Mouse (Mus musculus) midbrain, embryonic 14.5 days (tissue): Measurements from ENCODE around the gene Lbr. TPM values are rescaled to one million over a fixed set of nuclear protein-coding genes. Genes with fewer than 3 reads are reported as not detected.

Experiments
- ATAC-seq: fragments of 200-750 bp; cut with Nextera tagmentation; 2 replicates; pipeline ENCODE4 v1.8.0; 2017; ENCODE audit warnings: moderate number of reproducible peaks, moderate library complexity; ENCODE audit not compliant: low FRiP score, low TSS enrichment
- DNase-seq: peaks from one replicate; pipeline ENCODE4 v3.0.0-alpha.2; 2015
- H3K27ac ChIP-seq: fragments of 300-500 bp; sonication (generic); replicated peaks from 2 replicates; pipeline ENCODE4 v1.5.1; 2014; ENCODE audit warnings: mild to moderate bottlenecking, low read depth, low read length, moderate library complexity
- H3K27me3 ChIP-seq: fragments of 300-500 bp; sonication (generic); 2 replicates; pipeline ENCODE4 v1.6.1; 2014; ENCODE audit warnings: low read length, control low read depth, mixed read lengths; ENCODE audit not compliant: control insufficient read depth, insufficient read depth
- H3K36me3 ChIP-seq: fragments of 300-500 bp; sonication (generic); 2 replicates; pipeline ENCODE4 v1.6.1; 2014; ENCODE audit warnings: low read length, control low read depth; ENCODE audit not compliant: control insufficient read depth, insufficient read depth
- H3K4me1 ChIP-seq: fragments of 300-500 bp; sonication (generic); 2 replicates; pipeline ENCODE4 v1.6.1; 2014; ENCODE audit warnings: mild to moderate bottlenecking, antibody characterized with exemption, low read length, control low read depth; ENCODE audit not compliant: control insufficient read depth, insufficient read depth
- H3K4me2 ChIP-seq: fragments of 300-500 bp; sonication (generic); 2 replicates; pipeline ENCODE4 v1.6.1; 2014; ENCODE audit warnings: mild to moderate bottlenecking, low read length, moderate library complexity
- H3K4me3 ChIP-seq: fragments of 300-500 bp; sonication (generic); replicated peaks from 2 replicates; pipeline ENCODE4 v1.5.1; 2014; ENCODE audit warnings: low read depth, low read length
- H3K9ac ChIP-seq: fragments of 300-500 bp; sonication (generic); replicated peaks from 2 replicates; pipeline ENCODE4 v1.6.1; 2014; ENCODE audit warnings: mild to moderate bottlenecking, low read length, moderate library complexity
- H3K9me3 ChIP-seq: fragments of 300-500 bp; sonication (generic); 2 replicates; pipeline ENCODE4 v1.6.1; 2016; ENCODE audit warnings: low read length, control low read depth, mixed read lengths; ENCODE audit not compliant: control insufficient read depth
- WGBS: fragments of 180-500 bp; shearing (Covaris S2); extraction: QIAGEN DNeasy Blood & Tissue Kit; methylation state at CpG from one replicate; pipeline ENCODE4 v1.1.7; 2014; 5-methylcytosine and 5-hydroxymethylcytosine counted together
- polyA plus RNA-seq: library from polyadenylated mRNA; unstranded; fragments of >200 nt; fragmentation: Nextera tagmentation; extraction: Ambion mirVana; gene quantifications from 2 replicates; pipeline ENCODE4 v1.2.1, GENCODE M21; 2014

Gene Lbr
- polyA plus RNA-seq, result 28.1 and 43.3 TPM in 2 replicates

DNA sequence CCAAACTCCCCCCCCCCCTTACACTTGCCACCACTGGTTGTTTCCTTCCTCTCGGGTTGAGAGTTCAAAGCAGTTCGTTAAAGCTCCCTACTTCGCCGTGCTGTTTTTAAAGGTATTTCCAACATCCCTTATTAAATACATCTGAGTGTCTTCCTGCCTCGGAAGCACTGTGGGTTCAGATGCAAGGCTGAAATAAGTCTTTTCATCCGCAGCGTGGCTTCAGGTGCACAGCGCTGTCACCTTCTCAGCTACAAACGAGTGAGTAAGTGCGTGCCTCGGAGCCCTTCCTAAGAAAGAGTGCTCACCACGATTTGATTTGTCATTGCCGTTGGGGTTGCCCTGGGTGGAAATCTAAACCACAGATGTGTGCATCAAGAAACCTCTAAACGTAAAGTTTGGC is at the start of gene Lbr:
Lbr (minus strand) TSS at position 266 of the 400 bp plus-strand sequence.
- under 1% methylated on average over 14 of the region's 14 CpGs for WGBS

GRCm38 (mm10) chr1:181889670-181890069 is 46.8 kb upstream of the Lbr start:
- WGBS, result 90% methylated on average over 7 of the region's 7 CpGs
- ATAC-seq, result no peak
- H3K9ac ChIP-seq, result no peak overlapping the region

More for the DNA sequence above, at the start of gene Lbr:
- H3K9me3 ChIP-seq, result no peaks in the 10 kb centered on the region
- peak; percentile 65 for DNase-seq
- peaks cover 16% of the 10 kb centered on the region for H3K4me1 ChIP-seq
- H3K4me3 ChIP-seq, result peak within 1 kb of the TSS; percentile 86
- peak within 1 kb of the TSS; percentile 72 for H3K9ac ChIP-seq
- H3K27ac ChIP-seq, result peak within 1 kb of the TSS; percentile 94
- no peak for ATAC-seq
- H3K4me2 ChIP-seq, result peak within 1 kb of the TSS; percentile 84
- no peaks in the 10 kb centered on the region for H3K36me3 ChIP-seq
- no peaks in the 10 kb centered on the region for H3K27me3 ChIP-seq

GRCm38 (mm10) chr1:181888801-181889200 is 46.0 kb upstream of the Lbr start:
- Histone ChIP-seq H3K27ac (no peak overlapping the region), H3K4me3 (no peak overlapping the region), H3K4me1 (no peaks in the 10 kb centered on the region), H3K9ac (no peak overlapping the region), H3K4me2 (no peak overlapping the region), H3K27me3 (no peaks in the 10 kb centered on the region), H3K36me3 (no peaks in the 10 kb centered on the region), H3K9me3 (no peaks in the 10 kb centered on the region)
- DNase-seq (peak; percentile 92), ATAC-seq (peak; percentile 78)
- WGBS, result 4% methylated on average over 11 of the region's 11 CpGs

More at GRCm38 (mm10) chr1:181889670-181890069, 46.8 kb upstream of the Lbr start:
- Histone ChIP-seq H3K4me2 (no peak overlapping the region), H3K9me3 (no peaks in the 10 kb centered on the region), H3K27me3 (no peaks in the 10 kb centered on the region), H3K4me1 (no peaks in the 10 kb centered on the region), H3K27ac (no peak overlapping the region), H3K36me3 (no peaks in the 10 kb centered on the region), H3K4me3 (no peak overlapping the region)
- no peak for DNase-seq

GRCm38 (mm10) chr1:181881532-181881931 is 38.7 kb upstream of the Lbr start:
- no peaks in the 10 kb centered on the region for H3K9me3 ChIP-seq
- no peak overlapping the region for H3K4me2 ChIP-seq
- 28% methylated on average over 8 of the region's 8 CpGs for WGBS
- no peak; the same call in 1 of the 2 replicates for ATAC-seq
- no peak overlapping the region for H3K27ac ChIP-seq
- H3K4me3 ChIP-seq, result no peak overlapping the region
- H3K9ac ChIP-seq, result no peak overlapping the region
- no peaks in the 10 kb centered on the region for H3K27me3 ChIP-seq
- no peaks in the 10 kb centered on the region for H3K36me3 ChIP-seq
- DNase-seq, result peak; percentile 54
- H3K4me1 ChIP-seq, result no peaks in the 10 kb centered on the region

DNA sequence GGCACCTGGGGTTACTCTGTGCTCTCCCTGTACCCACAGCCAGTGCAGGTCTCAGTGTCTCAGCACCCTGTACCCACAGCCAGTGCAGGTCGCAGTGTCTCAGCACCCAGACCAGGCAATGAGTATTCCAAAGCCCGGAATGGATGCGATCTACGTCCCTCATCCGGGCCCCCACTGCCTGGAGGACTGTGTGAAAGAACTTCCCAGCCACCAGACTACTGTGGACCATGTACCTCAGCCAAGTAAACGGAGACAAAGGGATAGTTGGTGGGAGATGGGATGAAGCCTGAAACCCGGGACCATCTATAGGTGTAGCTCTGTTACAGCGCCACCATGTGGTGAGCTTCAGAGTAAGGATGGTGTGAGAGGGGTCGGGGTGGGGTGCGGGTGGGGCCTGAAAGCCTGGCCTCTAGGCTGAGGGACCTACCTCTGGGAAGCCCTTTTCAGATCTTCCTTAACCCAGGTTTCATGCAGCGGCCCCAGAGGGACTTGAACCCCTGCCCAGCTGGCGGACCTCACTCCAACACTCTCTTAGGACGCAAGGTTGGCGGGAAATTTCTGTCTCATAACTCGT is 38.0 kb upstream of the Lbr start:
- Histone ChIP-seq H3K4me1 (no peaks in the 10 kb centered on the region), H3K27me3 (no peaks in the 10 kb centered on the region), H3K4me3 (no peak overlapping the region), H3K36me3 (no peaks in the 10 kb centered on the region), H3K4me2 (no peak overlapping the region), H3K27ac (no peak overlapping the region), H3K9me3 (no peaks in the 10 kb centered on the region), H3K9ac (no peak overlapping the region)
- WGBS, result 56% methylated on average over 15 of the region's 15 CpGs
- no peak for DNase-seq
- ATAC-seq, result no peak; the same call in 1 of the 2 replicates

DNA sequence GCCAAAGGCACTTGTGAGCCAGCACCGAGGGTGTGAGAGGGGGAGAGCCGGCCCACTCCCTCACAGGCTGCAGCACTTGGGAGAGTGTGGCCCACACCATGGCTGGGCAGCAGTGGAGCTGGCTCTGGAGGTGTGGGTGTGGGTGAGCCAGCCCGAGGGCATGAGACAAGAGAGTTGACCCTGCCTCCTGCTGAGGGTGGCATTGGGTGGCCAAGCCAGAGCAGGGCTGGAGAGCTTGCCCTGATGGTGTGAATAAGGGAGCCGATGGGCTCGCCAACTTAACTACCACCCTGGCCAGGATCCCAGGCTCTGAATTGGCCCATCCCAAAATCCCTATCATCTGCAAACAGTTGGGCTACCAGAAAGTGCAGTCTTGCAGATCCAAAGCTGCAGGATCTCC is 35.6 kb upstream of the Lbr start:
- no peaks in the 10 kb centered on the region for H3K36me3 ChIP-seq
- no peak; the same call in 1 of the 2 replicates for ATAC-seq
- H3K4me1 ChIP-seq, result no peaks in the 10 kb centered on the region
- H3K9ac ChIP-seq, result no peak overlapping the region
- no peak for DNase-seq
- H3K9me3 ChIP-seq, result no peaks in the 10 kb centered on the region
- H3K4me3 ChIP-seq, result no peak overlapping the region
- WGBS, result 75% methylated on average over 5 of the region's 5 CpGs
- H3K27ac ChIP-seq, result no peak overlapping the region
- H3K27me3 ChIP-seq, result no peaks in the 10 kb centered on the region
- H3K4me2 ChIP-seq, result no peak overlapping the region

DNA sequence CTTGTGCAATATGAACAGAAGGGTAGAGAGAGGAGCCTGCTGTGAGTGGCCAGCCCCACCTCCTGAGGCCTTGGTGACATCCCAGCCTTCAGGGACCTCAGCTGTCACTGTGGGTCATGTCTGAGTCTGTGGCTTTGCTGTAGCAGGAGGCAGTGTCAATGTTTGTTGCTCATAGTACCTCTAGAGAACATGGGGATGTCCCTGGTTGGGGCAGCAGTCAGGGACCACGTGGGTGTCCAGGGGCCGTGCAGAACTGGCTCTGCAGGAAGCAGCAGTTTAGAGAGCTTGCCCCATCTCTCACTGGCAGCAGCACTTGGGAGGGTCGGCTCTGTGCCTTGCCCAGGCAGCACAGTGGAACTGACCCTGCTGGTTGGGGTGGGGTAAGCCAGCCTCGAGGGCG is 34.2 kb upstream of the Lbr start:
- Histone ChIP-seq H3K4me3 (no peak overlapping the region), H3K9me3 (no peaks in the 10 kb centered on the region), H3K4me1 (no peaks in the 10 kb centered on the region), H3K27me3 (no peaks in the 10 kb centered on the region), H3K9ac (no peak overlapping the region), H3K4me2 (no peak overlapping the region), H3K36me3 (no peaks in the 10 kb centered on the region), H3K27ac (no peak overlapping the region)
- ATAC-seq (no peak), DNase-seq (no peak)
- WGBS, result 68% methylated on average over 5 of the region's 5 CpGs

DNA sequence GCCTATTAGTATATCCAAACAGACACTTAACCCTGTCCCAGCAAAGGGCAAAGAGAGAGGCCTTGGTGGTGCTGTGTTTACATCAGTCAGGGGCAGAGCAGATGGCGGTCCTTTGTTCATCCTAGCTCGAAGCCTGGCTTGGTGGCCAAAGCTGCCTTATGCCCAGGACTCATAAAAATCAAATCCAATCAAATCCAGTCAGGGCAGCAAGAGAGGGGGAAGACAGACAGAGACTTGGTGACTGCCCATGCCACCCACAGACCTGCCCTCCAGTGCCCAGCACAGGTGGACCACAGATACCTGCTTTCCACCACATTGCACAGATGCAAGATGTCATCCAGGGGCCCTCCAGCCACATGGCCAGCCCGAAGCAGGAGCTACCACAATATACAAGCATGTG is 33.8 kb upstream of the Lbr start:
- WGBS, result 76% methylated on average over 3 of the region's 3 CpGs
- DNase-seq (no peak), ATAC-seq (no peak)
- Histone ChIP-seq H3K4me3 (no peak overlapping the region), H3K27me3 (no peaks in the 10 kb centered on the region), H3K36me3 (no peaks in the 10 kb centered on the region), H3K9ac (no peak overlapping the region), H3K9me3 (no peaks in the 10 kb centered on the region), H3K27ac (no peak overlapping the region), H3K4me2 (no peak overlapping the region), H3K4me1 (no peaks in the 10 kb centered on the region)
